Mouse (Mus musculus) thymus, postnatal 25 days (tissue): ENCODE data around the gene Smarca1.

Experiments used
- DNase-seq: peaks from one replicate; pipeline ENCODE4 v3.0.0; 2022

Smarca1 gene

DNA sequence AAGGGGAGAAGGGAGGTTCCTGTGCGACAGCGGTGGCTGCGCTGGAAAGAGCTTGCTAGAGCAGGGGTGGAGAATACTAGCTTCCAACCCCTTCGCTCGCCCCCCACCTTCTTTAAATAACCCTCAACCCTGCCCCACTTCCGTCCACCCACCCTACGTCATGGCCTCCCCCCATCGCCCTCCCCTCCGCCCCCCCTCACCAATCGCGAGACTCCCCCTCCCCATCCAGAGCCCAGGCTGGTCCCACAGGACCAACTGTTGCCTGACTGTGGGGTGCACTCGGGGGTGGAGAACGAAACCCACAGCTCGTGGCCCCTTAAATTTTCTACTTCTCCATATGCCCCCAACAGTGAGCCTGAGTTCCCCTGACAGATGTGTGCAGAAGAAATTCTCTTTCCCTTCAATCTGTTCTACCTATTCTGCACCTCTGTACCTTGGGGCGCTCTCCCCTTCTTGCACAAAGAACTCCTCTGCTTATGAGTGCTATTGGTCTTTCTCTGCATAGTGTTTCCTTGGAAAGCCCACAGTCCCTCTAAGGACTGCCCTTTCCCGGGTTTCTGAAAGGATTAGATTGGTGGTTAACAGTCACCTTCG is at the start of gene Smarca1:
Gene Smarca1, minus strand, starts transcription at position 544 of the 594 bp plus-strand sequence.
- DNase-seq, result no peak

DNA sequence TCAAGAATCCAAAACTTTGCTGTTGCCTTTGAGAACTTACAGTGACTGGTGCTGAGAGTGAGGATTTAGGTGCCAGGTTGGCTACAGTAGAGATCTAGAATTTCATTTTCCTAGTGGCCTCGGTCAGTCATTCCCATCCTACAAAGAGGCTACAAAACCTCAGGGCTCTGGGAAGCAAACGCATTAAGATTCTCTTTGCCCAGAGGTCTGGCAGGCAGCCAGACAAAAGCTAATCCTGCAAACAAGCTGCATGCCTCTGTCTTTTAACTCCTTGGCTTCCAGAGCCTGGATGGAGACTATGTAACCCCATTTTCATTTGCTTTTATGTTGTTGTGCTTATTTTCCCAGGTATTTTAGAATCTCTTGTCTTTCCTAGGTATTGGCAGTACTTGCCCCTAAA is 45.0 kb upstream of the Smarca1 start:
- DNase-seq, result no peak

DNA sequence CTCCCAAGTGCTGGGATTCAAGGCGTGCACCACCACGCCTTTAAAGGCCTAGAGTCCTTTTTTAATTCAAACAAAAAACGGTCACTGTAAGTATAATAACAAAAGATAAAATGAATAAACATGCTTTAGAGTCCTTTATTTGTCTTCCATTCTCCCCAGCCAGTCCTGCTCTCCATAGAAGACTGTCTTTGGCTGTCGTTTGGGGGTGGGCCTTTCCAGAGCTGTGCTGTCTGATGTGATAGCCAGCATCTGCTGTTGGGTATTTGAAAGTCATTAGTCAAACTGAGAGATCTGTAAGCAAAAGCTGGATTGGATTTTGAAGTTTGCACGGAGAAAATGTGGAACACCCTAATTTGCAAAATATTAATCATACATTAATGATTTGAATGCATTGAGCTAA is 44.1 kb upstream of the Smarca1 start:
- no peak for DNase-seq

DNA sequence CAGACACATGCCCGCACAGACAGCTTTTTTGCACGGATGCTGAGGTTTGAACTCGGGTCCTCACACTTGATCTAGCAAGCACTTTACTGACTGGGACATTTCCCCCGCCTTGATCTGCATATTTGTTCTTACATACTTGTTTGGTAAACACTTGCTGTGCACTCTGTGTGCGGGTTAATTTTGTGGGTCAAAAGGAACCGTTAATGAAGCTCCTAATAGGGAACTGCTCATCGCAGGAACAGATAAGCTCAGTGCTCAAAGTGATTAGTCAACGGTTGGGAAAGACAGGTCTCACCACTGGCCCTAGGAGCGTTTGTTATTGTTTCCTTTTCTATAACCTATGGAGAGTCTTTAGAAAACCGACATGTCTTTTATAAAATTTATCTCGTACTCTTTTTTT is 41.6 kb upstream of the Smarca1 start:
- DNase-seq, result no peak

DNA sequence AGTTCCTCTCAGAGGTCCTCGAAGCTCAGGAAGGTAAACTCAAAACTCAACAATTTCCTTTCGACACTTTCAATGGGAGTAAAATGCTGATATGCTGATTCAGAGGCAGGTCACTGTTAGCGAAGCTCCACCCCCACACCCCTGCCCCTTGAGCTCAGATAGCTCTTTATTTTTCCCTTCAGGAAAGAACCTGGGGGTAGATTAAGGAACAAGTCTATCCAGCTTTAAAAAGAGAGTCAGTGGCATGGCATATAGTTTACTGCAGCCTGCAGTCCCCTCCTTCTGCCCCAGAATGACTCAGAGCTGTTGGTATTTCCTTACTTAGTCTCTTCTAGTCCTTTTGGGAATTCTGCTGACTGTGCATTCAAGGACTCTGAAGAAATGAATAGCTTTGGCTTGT is 37.7 kb upstream of the Smarca1 start:
- no peak for DNase-seq

DNA sequence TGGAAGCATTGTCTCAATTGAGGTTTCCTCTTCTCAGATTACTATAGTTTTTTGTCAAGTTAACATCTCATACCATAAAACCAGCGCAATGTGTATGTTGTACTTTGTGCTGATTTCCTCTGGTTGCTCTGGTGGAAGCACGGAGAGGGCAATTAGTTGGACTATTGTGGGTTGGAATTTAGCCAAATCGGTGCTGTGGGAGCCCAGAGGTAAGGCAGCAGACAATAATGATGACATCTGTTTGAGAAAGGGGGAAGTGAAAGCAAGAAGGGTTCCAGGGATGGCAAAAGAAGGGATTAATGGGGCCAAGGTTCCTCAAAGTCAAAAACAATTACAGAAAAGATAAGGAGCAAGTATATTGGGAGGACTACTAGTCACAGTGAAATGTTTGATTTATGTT is 35.2 kb upstream of the Smarca1 start:
- no peak for DNase-seq

DNA sequence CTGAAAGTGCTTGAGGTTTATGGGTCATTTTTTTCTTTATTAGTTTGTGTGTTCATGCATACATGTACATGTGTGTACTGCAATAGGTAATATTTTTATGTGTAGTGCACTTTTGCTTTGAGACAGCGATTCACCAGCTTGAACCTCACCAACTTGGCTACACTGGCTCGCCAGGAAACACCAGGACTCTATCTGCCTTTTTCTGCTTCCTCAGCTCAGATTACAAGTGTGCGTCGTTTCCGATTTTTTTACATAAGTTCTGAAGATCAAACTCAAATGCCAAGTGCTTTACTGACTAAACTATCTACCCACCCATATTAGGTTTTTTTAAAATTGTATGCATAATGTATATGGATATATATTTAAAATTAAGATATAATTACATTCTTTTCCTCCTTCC is 27.8 kb upstream of the Smarca1 start:
- DNase-seq, result no peak

DNA sequence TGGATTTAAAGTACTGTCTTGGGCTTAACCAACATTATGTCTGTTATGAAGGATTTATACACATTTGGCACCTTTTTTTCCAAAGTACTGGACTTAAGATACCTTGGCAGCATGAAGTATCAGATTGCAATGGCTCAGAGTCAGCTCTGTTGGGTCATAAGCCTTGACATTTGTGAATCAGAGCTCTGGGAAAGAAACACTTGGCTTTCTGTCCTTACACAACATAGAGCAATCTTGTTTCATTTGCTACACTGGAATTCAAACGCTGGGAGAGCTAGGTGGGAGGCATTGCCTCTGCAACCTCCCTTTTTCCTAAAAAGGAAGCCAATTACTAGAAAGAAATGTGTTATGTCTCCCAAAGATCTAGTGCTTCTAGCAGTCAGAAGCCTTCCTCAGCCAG is 24.1 kb upstream of the Smarca1 start:
- DNase-seq, result no peak

DNA sequence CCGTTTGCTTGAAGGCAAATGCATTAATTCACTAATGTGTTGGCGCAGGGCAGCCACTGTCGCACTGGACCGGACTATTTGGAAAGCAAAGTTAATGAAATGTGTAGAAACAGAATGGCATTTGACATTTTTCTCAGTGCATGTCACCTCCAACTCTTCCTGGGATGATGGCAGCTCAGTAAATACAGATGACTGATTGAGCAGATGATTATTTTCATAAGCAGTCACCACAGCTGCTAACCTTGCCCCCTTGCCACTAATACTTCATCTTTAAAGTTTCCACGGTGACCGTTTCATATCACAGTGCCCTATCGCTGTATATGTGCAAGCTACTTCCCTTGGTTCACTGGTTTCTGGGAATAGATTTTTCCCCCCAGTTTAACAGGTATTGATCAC is 20.8 kb upstream of the Smarca1 start:
- DNase-seq, result no peak

DNA sequence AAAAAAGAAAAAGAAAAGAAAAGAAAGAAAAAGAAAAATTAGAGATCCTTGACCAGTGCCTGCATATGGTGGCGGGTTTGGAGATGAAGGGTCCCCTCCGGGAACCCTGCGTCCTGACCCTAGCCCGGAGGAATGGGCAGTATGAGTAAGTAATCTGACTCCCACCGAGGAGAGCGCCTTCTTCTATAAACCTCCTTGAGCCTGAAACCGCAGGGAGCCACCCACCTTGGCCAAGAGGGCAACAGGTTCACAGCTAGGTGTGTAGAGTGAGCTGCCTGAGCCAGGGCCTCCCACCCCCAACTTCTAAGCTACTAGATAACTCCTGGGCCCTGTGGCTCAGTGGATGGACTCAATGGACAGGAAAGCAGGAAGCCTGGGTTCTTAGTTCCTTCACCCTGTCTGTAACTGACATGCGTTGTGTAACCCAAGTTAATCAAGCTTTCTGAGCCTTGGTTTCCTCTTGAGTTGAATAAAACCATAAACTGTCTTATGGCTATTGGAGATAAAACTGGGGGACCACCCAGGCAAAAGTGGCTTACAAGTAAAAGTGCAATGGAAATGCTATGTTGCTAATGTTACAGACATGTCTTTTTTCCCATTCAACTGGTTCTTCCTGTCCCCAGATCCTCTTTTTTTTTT is 20.2 kb upstream of the Smarca1 start:
- DNase-seq, result peak; percentile 2

DNA sequence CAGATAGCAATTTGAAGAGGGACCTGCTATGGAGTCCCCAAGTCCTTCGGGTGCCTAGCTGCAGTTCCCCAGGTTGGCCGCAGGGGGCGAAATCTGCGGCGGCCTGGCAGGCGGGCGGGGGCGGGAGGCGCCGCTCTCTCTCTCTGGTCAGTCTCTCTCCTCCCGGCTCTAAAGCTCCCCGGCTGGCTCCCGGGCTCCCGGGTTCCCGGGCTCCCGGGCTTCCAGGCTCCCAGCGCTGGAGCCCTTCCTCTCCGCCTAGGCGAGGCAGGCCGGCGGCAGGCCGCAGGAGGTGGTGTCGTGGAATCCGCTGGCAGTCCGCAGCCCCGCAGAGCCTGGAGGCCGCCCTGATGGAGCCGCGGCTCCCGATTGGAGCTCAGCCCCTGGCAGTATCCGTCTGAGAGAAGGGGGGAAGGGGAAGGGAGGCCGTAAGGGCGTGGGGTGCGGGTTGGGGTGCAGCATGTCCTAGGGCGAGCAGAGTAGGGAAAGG is 19.6 kb upstream of the Smarca1 start, which contains the start of gene Ocrl:
Gene Ocrl, plus strand, starts transcription at position 82 of the 487 bp plus-strand sequence.
- peak; percentile 70 for DNase-seq

DNA sequence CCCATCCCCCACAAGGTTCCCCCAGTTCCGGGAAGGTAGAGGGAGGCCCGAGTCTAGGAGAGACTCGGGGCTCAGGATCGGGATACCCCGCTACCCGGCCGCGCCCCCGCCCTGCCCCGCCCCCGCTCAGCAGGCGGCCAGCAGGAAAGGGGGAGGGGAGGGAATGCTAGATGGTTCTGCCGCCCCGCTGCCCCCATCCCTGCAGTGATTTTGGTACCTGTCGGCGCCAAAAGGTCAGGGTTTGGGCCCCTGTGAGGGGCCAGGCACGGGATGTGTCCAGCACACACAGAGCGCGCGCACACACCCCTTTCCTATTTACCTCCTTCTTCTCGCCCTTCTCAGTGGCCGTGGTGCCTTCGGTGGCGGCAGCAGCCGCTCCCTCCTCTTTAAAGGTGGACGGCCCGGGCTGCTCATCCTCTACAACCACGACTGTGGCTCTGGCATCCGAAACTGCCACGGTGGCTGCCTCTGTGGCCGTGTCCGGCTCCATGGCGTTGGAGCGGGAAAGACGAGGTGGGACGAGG is 805 bp downstream of the Smarca1 start:
- DNase-seq, result no peak

DNA sequence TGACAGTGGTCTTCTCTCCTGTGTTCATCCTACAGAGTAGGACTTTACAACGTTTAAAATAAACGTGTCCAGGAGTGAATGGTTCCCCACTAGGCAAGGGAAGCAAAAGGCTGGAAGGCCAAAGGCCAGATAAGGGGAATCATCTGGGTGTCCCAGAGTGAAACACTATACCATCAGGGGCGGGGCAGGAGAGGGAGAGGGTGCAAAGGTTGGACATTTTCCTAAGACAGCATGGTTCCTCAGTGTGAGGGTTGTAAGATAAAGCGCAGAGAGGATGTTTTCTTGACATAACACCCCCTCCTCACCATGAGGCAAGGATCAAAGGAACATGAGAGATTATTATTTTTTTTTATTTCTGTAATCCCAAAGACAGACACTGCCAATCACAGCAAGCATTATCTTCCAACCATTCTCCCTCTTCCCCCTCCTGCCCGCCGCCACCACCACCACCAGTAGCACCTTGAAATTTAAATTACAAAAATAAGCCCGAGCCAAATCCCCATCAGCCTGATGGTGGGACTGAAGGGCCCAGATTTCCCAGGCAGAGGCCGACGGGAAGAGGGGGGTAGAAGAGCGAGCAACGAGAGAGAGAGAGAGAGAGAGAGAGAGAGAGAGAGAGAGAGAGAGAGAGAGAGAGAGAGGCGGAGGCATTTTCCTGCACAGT is 1.4 kb downstream of the Smarca1 start:
- DNase-seq, result no peak

DNA sequence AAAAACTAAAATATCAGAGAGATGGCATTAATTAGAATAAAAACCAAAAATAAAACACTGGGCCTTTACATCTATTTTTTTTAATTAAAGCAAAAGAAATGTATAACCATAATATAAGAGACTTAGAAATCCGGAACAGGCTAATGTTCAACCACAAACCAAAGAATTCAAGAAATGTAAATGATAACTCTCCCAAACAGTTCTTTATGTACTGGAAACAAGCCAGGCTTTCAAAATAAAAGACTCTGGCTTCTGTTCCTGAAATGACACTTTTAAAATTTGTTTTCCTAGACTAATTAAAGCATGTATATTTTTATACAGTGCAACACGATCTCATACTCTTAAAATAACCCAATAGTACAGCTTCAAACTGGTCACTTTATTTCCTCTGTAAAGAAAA is 5.4 kb downstream of the Smarca1 start:
- DNase-seq, result no peak

DNA sequence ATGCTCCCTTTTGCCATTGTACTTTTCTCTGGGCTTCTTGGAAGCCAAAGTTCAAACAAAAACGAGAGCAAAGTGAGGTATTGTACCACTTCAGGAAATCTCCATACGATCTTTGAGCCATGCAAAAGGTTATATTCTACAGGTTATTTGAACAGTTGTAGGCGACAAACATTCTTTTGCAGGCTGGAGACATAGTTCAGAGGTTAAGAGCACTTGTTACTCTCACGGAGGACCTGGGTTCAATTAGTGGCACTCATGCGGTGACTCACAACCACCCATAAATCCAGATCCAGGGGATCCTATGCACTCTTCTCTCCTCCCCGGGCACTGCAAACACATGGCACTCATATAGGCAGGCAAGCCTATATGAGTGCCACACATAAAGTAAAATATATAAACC is 10.0 kb downstream of the Smarca1 start:
- DNase-seq, result no peak

DNA sequence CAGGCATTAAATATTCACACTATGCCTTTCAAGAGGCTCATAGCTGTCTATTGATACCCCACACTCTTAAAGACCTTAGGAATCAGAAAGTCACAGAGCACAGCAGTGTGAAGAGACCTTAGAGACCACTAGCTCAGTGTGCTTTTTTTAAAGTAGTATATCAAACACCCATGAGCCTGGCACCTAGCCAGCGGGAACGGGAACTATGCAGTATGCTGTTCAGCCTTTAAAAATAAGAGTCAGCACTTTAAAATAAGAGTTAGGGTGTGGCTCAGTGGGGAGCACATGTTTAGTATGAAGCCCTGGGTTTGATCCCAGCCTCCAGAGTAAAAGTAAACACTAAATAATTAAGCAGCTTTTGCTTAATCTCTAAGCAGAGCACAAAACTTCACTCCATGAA is 12.7 kb downstream of the Smarca1 start:
- DNase-seq, result no peak

DNA sequence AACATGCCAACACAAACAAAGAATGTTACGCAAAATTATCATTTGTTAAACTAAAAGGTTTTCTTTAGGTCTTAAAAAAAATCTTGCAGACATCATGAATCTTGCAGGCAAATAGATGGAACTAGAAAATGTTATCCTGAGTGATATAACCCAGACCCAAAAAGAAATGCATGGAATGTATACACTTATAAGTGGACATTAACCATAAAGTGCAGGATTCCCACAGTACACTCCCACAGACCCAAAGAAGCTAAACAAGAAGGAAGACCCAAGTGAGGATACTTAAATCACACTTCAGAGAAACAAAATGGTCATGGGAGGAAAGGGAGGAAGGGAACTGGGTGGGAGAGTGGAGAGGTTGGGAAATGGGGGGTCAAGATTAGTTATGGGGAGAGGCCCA is 34.2 kb downstream of the Smarca1 start:
- no peak for DNase-seq

DNA sequence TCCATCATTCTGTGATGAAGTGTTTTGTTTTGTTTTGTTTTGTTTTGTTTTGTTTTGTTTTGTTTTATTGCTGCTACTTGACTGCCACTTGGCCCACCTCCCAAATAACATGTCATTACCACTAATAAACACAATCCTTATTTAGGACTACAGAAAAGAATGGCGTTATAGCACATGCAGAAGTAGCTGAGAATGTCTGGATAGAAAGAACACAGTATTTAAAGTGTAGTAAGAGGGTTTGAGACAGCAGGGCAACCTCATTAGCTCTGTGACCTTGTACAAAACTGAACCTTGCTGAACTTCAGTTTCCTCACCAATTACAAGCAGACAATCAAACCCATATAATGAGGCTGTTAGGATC is 57.0 kb downstream of the Smarca1 start:
- no peak for DNase-seq

DNA sequence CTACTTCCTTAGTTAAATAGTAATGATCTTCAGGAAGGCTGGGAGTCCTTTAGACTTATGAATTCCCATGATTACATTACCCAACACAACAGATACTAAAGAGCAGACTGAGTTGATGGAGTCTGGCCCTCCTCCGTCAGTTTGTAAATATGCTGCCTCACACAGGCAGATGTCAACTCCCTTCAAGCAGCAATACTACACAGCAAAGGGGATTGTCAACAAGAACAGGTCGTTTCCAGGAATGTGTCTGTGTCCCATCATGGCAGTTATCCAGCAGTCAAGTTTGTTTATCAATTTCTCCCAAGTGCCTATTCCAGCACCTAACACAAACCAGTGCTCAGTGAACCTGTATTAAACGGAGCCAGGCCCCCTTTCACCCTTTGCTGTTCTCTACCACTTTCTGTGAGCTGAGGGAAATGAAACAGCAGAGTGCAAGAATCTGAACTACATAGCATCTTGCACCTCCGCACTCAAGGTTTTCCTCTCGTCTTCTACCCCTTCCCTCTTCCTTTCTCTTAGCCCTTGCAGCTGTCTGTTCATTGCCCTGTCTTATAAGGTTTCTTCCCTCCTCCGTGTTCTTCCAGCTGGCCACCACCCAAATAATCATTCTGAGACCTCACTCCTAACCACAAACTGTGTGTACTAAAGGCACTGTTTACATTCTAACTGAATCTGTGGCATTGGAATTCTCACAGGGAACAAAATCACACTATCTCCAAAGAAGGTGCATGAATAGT is 57.5 kb downstream of the Smarca1 start:
- DNase-seq, result no peak

DNA sequence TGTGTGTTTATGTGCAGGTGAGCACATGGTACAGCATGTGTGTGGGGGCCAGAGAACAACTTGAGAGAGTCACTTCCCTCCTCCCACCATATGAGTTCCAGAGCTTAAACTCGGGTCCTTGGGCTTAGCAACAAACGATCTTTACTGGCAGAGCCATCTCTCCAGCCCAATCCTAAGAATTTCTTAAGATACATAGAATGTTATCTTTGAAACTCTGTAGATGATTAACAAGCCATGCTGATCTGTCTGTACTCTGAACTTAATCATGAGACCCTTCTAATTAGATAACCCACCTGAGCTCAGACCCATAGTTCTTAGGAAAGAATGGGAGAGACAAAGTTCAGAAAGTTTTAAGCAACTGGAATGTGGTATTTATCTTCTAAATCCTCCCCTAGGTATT is 59.3 kb downstream of the Smarca1 start:
- no peak for DNase-seq

DNA sequence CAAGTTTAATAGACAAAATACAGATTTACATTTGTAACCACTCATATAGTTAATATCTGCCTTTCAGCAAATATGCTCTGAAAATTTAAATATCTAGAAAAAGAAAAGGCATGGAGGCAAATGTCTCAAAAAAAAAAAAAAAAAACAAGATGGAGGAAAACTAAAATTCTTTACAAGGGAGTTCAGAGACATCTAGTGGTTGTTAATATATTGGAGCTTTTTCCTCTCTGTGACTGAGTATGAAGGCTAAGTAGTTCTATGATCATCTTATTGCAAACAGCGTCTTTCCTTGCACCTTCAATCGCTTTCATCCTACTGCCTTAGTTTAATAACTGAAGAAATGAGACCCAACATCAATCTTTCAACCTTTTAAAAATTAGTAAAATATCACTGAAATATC is 72.2 kb downstream of the Smarca1 start:
- no peak for DNase-seq

DNA sequence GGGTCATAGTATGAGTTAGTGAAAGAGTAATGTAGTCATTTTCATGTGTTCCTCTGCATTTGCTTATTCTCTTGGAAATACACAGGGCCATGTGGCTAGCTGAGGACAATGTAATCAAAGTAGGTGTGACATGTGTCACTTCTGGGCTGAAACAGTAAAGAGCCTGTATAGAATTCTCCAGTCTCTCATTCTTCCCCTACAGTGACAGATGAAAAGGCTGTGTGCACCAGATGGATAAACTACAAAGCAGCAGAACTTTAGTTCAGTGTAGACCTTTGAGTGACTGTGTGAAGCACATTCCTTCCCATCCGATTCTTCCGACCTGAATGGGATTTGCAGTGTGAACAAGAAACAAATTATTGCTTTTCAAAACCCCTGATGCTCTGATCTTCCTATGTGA is 84.1 kb downstream of the Smarca1 start:
- DNase-seq, result no peak

DNA sequence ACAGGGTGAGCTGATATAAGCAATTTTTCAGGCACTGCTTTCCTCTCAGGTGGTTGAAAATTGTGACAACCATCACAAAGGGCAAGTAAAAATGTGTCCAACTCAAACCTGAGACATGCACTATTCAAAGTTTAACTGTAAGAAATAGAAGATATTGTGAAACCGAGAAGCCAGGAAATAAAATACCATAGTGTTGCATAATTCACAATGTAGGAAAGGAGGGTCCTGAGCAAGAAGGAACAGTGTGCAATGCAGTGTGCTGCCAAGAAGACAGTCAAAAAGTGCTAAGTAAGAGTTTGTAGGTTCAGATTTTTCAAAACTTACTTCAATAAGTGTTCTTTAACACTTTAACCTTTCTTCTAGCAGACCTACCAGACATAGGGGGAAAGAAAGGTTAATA is 128.3 kb downstream of the Smarca1 start:
- DNase-seq, result no peak

DNA sequence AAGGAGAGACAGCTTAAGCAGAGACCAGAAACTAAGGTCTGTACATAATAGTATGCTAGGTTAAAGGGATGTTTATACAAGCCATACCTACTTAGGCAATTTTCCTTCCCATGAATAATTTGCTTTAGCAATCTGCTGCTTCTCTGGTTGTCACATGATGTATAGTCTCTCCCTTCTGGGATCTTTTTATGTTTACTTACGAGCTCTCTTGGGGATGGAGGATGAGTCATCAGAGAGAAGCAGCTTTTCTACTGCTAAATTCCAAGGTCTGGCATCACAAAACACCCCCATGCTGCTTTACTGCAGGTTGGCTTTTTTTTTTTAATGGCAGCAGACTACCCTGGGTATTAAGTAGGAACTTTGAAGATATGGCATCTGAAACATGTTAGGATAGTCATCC is 132.6 kb downstream of the Smarca1 start:
- no peak for DNase-seq
